Comparison of ENCODE assay signal across 7 mouse cellular contexts in genomic region chr12:100337351-100338018, GRCm38 (mm10).
DNase-seq lines count a peak whose midpoint lies in the region; TF ChIP-seq lines count a peak whose summit lies in the region.

No protein-coding gene starts in this region.

- WGBS in forebrain, embryonic 10.5 days = 71% methylated on average over 5 of the region's 5 CpGs
- WGBS in midbrain, embryonic 10.5 days = 65% methylated on average over 5 of the region's 5 CpGs

- H3K9ac ChIP-seq in MEL (ENCODE audit: control insufficient read depth, low read depth, low read length, poor library complexity, severe bottlenecking) = no peak overlapping the region

- H3K9me3 ChIP-seq in MEL (replicated peaks; ENCODE audit: insufficient read depth, low read length) = no peaks in the 10 kb centered on the region
- H3K9me3 ChIP-seq in forebrain, embryonic 10.5 days = no peaks in the 10 kb centered on the region
- H3K9me3 ChIP-seq in midbrain, embryonic 10.5 days (replicated peaks) = no peaks in the 10 kb centered on the region

- H3K4me1 ChIP-seq in MEL (ENCODE audit: control insufficient read depth in 1 of 2, insufficient read depth in 2 of 2, low read length in 2 of 2) = peaks cover 5 to 15% of the 10 kb centered on the region in 2 experiments
- peaks cover 19% of the 10 kb centered on the region for H3K4me1 ChIP-seq in forebrain, embryonic 10.5 days
- peaks cover 47% of the 10 kb centered on the region for H3K4me1 ChIP-seq in midbrain, embryonic 10.5 days

- TF ChIP-seq EP300 in MEL (IDR thresholded peaks at IDR 0.05; ENCODE audit: low read depth in 1 of 2, low read length in 2 of 2) = no peak

- no peaks in the 10 kb centered on the region for H3K27me3 ChIP-seq in MEL (ENCODE audit: control insufficient read depth in 1 of 2, insufficient read depth in 2 of 2, low read length in 2 of 2)
- no peaks in the 10 kb centered on the region for H3K27me3 ChIP-seq in forebrain, embryonic 10.5 days (ENCODE audit: poor library complexity, severe bottlenecking)
- no peaks in the 10 kb centered on the region for H3K27me3 ChIP-seq in midbrain, embryonic 10.5 days (ENCODE audit: low read depth, poor library complexity, severe bottlenecking)

- peak in 2 of 3 experiments; percentile 3 to 20; a peak in 2 of 6 replicates for TF ChIP-seq CTCF in MEL (IDR thresholded peaks at IDR 0.05 in 2 of 3, conservative IDR thresholded peaks at IDR 0.05 in 1 of 3; ENCODE audit: control insufficient read depth in 1 of 3, insufficient read depth in 1 of 3, low read depth in 2 of 3, low read length in 3 of 3, poor library complexity in 1 of 3, severe bottlenecking in 1 of 3)

- H3K27ac ChIP-seq in MEL (ENCODE audit: control insufficient read depth, low read depth, low read length) = no peak overlapping the region
- H3K27ac ChIP-seq in forebrain, embryonic 10.5 days = peak overlapping the region; percentile 51; the same call in 1 of the 2 replicates
- H3K27ac ChIP-seq in midbrain, embryonic 10.5 days (replicated peaks) = peak overlapping the region; percentile 73

- H3K79me2 ChIP-seq in MEL (ENCODE audit: control insufficient read depth, insufficient read depth, low read length, poor library complexity) = no peaks in the 10 kb centered on the region

- intact Hi-C loops in gastrocnemius, postnatal 36 days (cut with DNase I) = no loop called here

- no peak for TF ChIP-seq POLR2A in MEL (IDR thresholded peaks at IDR 0.05; ENCODE audit: control insufficient read depth in 1 of 2, insufficient read depth in 1 of 2, low read depth in 1 of 2, low read length in 2 of 2, poor library complexity in 1 of 2)

- peak; percentile 25; the same call in 1 of the 2 replicates for TF ChIP-seq RAD21 in MEL (IDR thresholded peaks at IDR 0.05; ENCODE audit: low read depth, low read length)

- DNase-seq in CD4-positive helper T cell, adult 2 months (ENCODE audit: low read depth, low spot score) = peak; percentile 11
- peak; percentile 15 for DNase-seq in MEL (ENCODE audit: low read depth, low spot score)
- no peak for DNase-seq in forebrain, embryonic 10.5 days (ENCODE audit: extremely low spot score, low spot score)
- DNase-seq in midbrain, embryonic 10.5 days (ENCODE audit: low spot score) = peak; percentile 35
- no peak for DNase-seq in gastrocnemius, postnatal 36 days
- DNase-seq in urinary bladder, postnatal 4 days (ENCODE audit: low spot score in 2 of 2) = no peak
- DNase-seq in frontal cortex, postnatal 25 days (ENCODE audit: low spot score in 2 of 2) = no peak

- H3K4me3 ChIP-seq in MEL (ENCODE audit: control insufficient read depth in 1 of 2, insufficient read depth in 1 of 2, low read depth in 2 of 2, low read length in 2 of 2) = no peak overlapping the region
- no peak overlapping the region for H3K4me3 ChIP-seq in forebrain, embryonic 10.5 days
- no peak overlapping the region for H3K4me3 ChIP-seq in midbrain, embryonic 10.5 days

- H3K36me3 ChIP-seq in MEL (ENCODE audit: control insufficient read depth in 1 of 2, insufficient read depth in 2 of 2, low read length in 2 of 2) = peaks cover 0 to 7% of the 10 kb centered on the region in 2 experiments; a peak in 2 of 4 replicates
- peaks cover 5% of the 10 kb centered on the region for H3K36me3 ChIP-seq in forebrain, embryonic 10.5 days (replicated peaks)
- H3K36me3 ChIP-seq in midbrain, embryonic 10.5 days = 0 out of 2 replicates have a peak, but pooled peaks cover 2% of the 10 kb centered on the region

TF ChIP-seq in MEL, 35 proteins besides CTCF, POLR2A, EP300 and RAD21:
- TF ChIP-seq MAX (IDR thresholded peaks at IDR 0.05; ENCODE audit: low read length) (no peak), TBP (IDR thresholded peaks at IDR 0.05; ENCODE audit: low read depth, low read length) (no peak), POLR2AphosphoS5 (IDR thresholded peaks at IDR 0.05; ENCODE audit: borderline replicate concordance, low read depth, low read length) (no peak), MAZ (IDR thresholded peaks at IDR 0.05; ENCODE audit: low read depth, low read length) (no peak), ZC3H11A (IDR thresholded peaks at IDR 0.05; ENCODE audit: low read depth, low read length) (peak; percentile 10; the same call in 1 of the 2 replicates), MYB (IDR thresholded peaks at IDR 0.05; ENCODE audit: low read depth, low read length) (no peak), SIN3A (IDR thresholded peaks at IDR 0.05; ENCODE audit: low read length) (no peak), ZNF384 (IDR thresholded peaks at IDR 0.05; ENCODE audit: low read depth, low read length) (no peak), SMC3 (IDR thresholded peaks at IDR 0.05; ENCODE audit: low read depth, low read length) (peak; percentile 35), CHD2 (IDR thresholded peaks at IDR 0.05; ENCODE audit: low read length) (no peak), USF2 (IDR thresholded peaks at IDR 0.05; ENCODE audit: borderline replicate concordance in 1 of 2, insufficient read depth in 1 of 2, low read depth in 1 of 2, low read length in 2 of 2) (no peak), E2F4 (IDR thresholded peaks at IDR 0.05; ENCODE audit: borderline replicate concordance, low read depth, low read length) (no peak), POLR2AphosphoS2 (IDR thresholded peaks at IDR 0.05; ENCODE audit: low read length) (no peak), BHLHE40 (IDR thresholded peaks at IDR 0.05; ENCODE audit: borderline replicate concordance, low read depth, low read length) (no peak), KAT2A (conservative IDR thresholded peaks at IDR 0.05; ENCODE audit: low read depth, low read length) (no peak), GABPA (IDR thresholded peaks at IDR 0.05; ENCODE audit: low read depth, low read length) (no peak), ETS1 (IDR thresholded peaks at IDR 0.05; ENCODE audit: low read depth, low read length) (no peak)
TF ChIP-seq in MEL: peak in this region for 2.

Comparison
In these comparisons a context has a peak if more than half of its experiments do, and no peak if none do; other contexts are left out.
1. DNase-seq: peak in CD4-positive helper T cell, adult 2 months (single experiment), MEL (single experiment) and midbrain, embryonic 10.5 days (single experiment); none in forebrain, embryonic 10.5 days (single experiment), gastrocnemius, postnatal 36 days (0 of 2), urinary bladder, postnatal 4 days (0 of 2) and frontal cortex, postnatal 25 days (0 of 2).